ENCODE assay signal across 13 mouse cellular contexts in genomic region chr9:97813157-97813556, GRCm38 (mm10).
DNase-seq lines count a peak whose midpoint lies in the region; ATAC-seq and TF ChIP-seq lines count a peak whose summit lies in the region.
"Had no signal": no experiment of that assay in that cellular context is flagged by ENCODE, and none has a peak within 500 bp of the region (broad histone marks: within the 10 kb centered on the region; RNA-seq: fewer than 3 reads in every experiment).

No protein-coding gene starts in this region.

- no peak overlapping the region for H3K4me3 ChIP-seq in lung, embryonic 14.5 days (ENCODE audit: low read depth, low read length)
- H3K4me3 ChIP-seq in heart, adult 2 months: no peak overlapping the region
- no peak overlapping the region for H3K4me3 ChIP-seq in heart, embryonic 14.5 days (ENCODE audit: control insufficient read depth in 1 of 2, insufficient read depth in 1 of 2, low read depth in 1 of 2, low read length in 2 of 2)
- no peak overlapping the region for H3K4me3 ChIP-seq in hindbrain, embryonic 11.5 days (ENCODE audit: low read depth, low read length)
- no peak overlapping the region for H3K4me3 ChIP-seq in midbrain, embryonic 14.5 days (replicated peaks; ENCODE audit: low read depth, low read length)
- H3K4me3 ChIP-seq: embryonic facial prominence, embryonic 10.5 days; limb, embryonic 13.5 days; lung, embryonic 15.5 days had no signal

- H3K9me3 ChIP-seq in lung, embryonic 14.5 days (ENCODE audit: low read depth, low read length): no peaks in the 10 kb centered on the region
- no peaks in the 10 kb centered on the region for H3K9me3 ChIP-seq in heart, embryonic 14.5 days (ENCODE audit: control insufficient read depth, low read length)
- H3K9me3 ChIP-seq in hindbrain, embryonic 11.5 days (ENCODE audit: control insufficient read depth, low read length): no peaks in the 10 kb centered on the region
- no peaks in the 10 kb centered on the region for H3K9me3 ChIP-seq in midbrain, embryonic 14.5 days (ENCODE audit: control insufficient read depth, low read length)
- H3K9me3 ChIP-seq: embryonic facial prominence, embryonic 10.5 days; limb, embryonic 13.5 days; lung, embryonic 15.5 days had no signal

- no peak overlapping the region for H3K4me2 ChIP-seq in lung, embryonic 14.5 days
- H3K4me2 ChIP-seq in heart, embryonic 14.5 days (ENCODE audit: low read length): 0 out of 2 replicates have a peak overlapping the region, but pooled peaks have one; percentile 16
- H3K4me2 ChIP-seq in hindbrain, embryonic 11.5 days (replicated peaks; ENCODE audit: low read depth, low read length): no peak overlapping the region
- H3K4me2 ChIP-seq in midbrain, embryonic 14.5 days (ENCODE audit: low read length): no peak overlapping the region
- H3K4me2 ChIP-seq: limb, embryonic 13.5 days; lung, embryonic 15.5 days had no signal

- intact Hi-C loops in heart, adult 2 months (cut with DNase I): no loop called here

- no peak overlapping the region for H3K9ac ChIP-seq in lung, embryonic 14.5 days
- H3K9ac ChIP-seq in heart, adult 2 months (ENCODE audit: low read depth, low read length): no peak overlapping the region
- no peak overlapping the region for H3K9ac ChIP-seq in heart, embryonic 14.5 days (ENCODE audit: low read length)
- H3K9ac ChIP-seq in hindbrain, embryonic 11.5 days (ENCODE audit: low read depth, low read length): no peak overlapping the region
- H3K9ac ChIP-seq in midbrain, embryonic 14.5 days (replicated peaks; ENCODE audit: low read length): no peak overlapping the region
- H3K9ac ChIP-seq: limb, embryonic 13.5 days; lung, embryonic 15.5 days had no signal

- TF ChIP-seq CTCF in lung, embryonic 14.5 days (IDR thresholded peaks at IDR 0.05; ENCODE audit: low read depth): no peak
- TF ChIP-seq CTCF in heart, adult 2 months (IDR thresholded peaks at IDR 0.05): no peak

- no peaks in the 10 kb centered on the region for H3K79me2 ChIP-seq in heart, adult 2 months (replicated peaks; ENCODE audit: control insufficient read depth, insufficient read depth, low read length)

- 0 out of 2 replicates have a peak, but pooled peaks have one; percentile 53 for TF ChIP-seq EP300 in heart, adult 2 months (IDR thresholded peaks at IDR 0.05; ENCODE audit: insufficient read depth, low read depth, low read length)

- ATAC-seq in lung, embryonic 14.5 days (ENCODE audit: insufficient read depth): peak; percentile 31; the same call in 1 of the 2 replicates
- ATAC-seq in heart, embryonic 14.5 days (ENCODE audit: insufficient number of reproducible peaks, insufficient read depth, low FRiP score, low read depth): no peak
- ATAC-seq in hindbrain, embryonic 11.5 days (ENCODE audit: low FRiP score): no peak
- ATAC-seq in midbrain, embryonic 14.5 days (ENCODE audit: low FRiP score, low TSS enrichment): no peak

- no peaks in the 10 kb centered on the region for H3K4me1 ChIP-seq in lung, embryonic 14.5 days (ENCODE audit: insufficient read depth)
- H3K4me1 ChIP-seq in heart, adult 2 months (ENCODE audit: control insufficient read depth, insufficient read depth, low read length): peaks cover 4% of the 10 kb centered on the region; the same call in 1 of the 2 replicates
- H3K4me1 ChIP-seq in heart, embryonic 14.5 days (ENCODE audit: control insufficient read depth in 2 of 2, insufficient read depth in 2 of 2, low read length in 2 of 2): peaks cover 3 to 11% of the 10 kb centered on the region in 2 experiments
- H3K4me1 ChIP-seq in hindbrain, embryonic 11.5 days (replicated peaks; ENCODE audit: control insufficient read depth, insufficient read depth, low read length): no peaks in the 10 kb centered on the region
- no peaks in the 10 kb centered on the region for H3K4me1 ChIP-seq in midbrain, embryonic 14.5 days (ENCODE audit: control insufficient read depth, insufficient read depth, low read length)
- H3K4me1 ChIP-seq: embryonic facial prominence, embryonic 10.5 days had no signal

- WGBS in lung, embryonic 14.5 days: 30% methylated on average over 3 of the region's 3 CpGs
- 12% methylated on average over 3 of the region's 3 CpGs for WGBS in heart, adult 2 months
- 9% methylated on average over 3 of the region's 3 CpGs for WGBS in heart, embryonic 14.5 days
- 59% methylated on average over 3 of the region's 3 CpGs for WGBS in hindbrain, embryonic 11.5 days
- WGBS in midbrain, embryonic 14.5 days: 56% methylated on average over 3 of the region's 3 CpGs

- peak overlapping the region; percentile 10; the same call in 1 of the 2 replicates for H3K27ac ChIP-seq in lung, embryonic 14.5 days (ENCODE audit: low read depth)
- H3K27ac ChIP-seq in heart, adult 2 months: no peak overlapping the region
- H3K27ac ChIP-seq in heart, embryonic 14.5 days (replicated peaks in 1 of 2; ENCODE audit: control insufficient read depth in 1 of 2, insufficient read depth in 1 of 2, low read depth in 2 of 2, low read length in 2 of 2): no peak overlapping the region
- no peak overlapping the region for H3K27ac ChIP-seq in hindbrain, embryonic 11.5 days (ENCODE audit: low read depth, low read length)
- no peak overlapping the region for H3K27ac ChIP-seq in midbrain, embryonic 14.5 days (replicated peaks; ENCODE audit: low read depth, low read length)
- H3K27ac ChIP-seq: embryonic facial prominence, embryonic 10.5 days; limb, embryonic 13.5 days; lung, embryonic 15.5 days had no signal

- peak; percentile 21 for DNase-seq in lung, embryonic 14.5 days
- no peak for DNase-seq in lung, postnatal 10 days
- peak; percentile 22 to 31 for DNase-seq in heart, adult 2 months
- DNase-seq in kidney, postnatal 14 days: peak; percentile 31
- DNase-seq in hindbrain, embryonic 11.5 days (ENCODE audit: low spot score): no peak
- no peak for DNase-seq in midbrain, embryonic 14.5 days
- DNase-seq: cerebellum, adult 9-10 months; spleen, adult 18-20 months; thymus, adult 2 months had no signal

- TF ChIP-seq POLR2A in heart, adult 2 months (IDR thresholded peaks at IDR 0.05; ENCODE audit: insufficient read depth, low read depth, low read length): no peak

- H3K27me3 ChIP-seq in lung, embryonic 14.5 days (ENCODE audit: insufficient read depth, low read length): no peaks in the 10 kb centered on the region
- no peaks in the 10 kb centered on the region for H3K27me3 ChIP-seq in heart, adult 2 months (ENCODE audit: control insufficient read depth, insufficient read depth, low read length)
- H3K27me3 ChIP-seq in heart, embryonic 14.5 days (ENCODE audit: control insufficient read depth, insufficient read depth, low read length): no peaks in the 10 kb centered on the region
- no peaks in the 10 kb centered on the region for H3K27me3 ChIP-seq in hindbrain, embryonic 11.5 days (ENCODE audit: control insufficient read depth, insufficient read depth, low read length)
- no peaks in the 10 kb centered on the region for H3K27me3 ChIP-seq in midbrain, embryonic 14.5 days (ENCODE audit: control insufficient read depth, insufficient read depth, low read length)
- H3K27me3 ChIP-seq: limb, embryonic 13.5 days; lung, embryonic 15.5 days had no signal

- no peaks in the 10 kb centered on the region for H3K36me3 ChIP-seq in lung, embryonic 14.5 days (ENCODE audit: insufficient read depth)
- H3K36me3 ChIP-seq in heart, adult 2 months (ENCODE audit: control insufficient read depth, insufficient read depth, low read length): no peaks in the 10 kb centered on the region; the same call in none of the 2 replicates
- H3K36me3 ChIP-seq in heart, embryonic 14.5 days (ENCODE audit: control insufficient read depth, insufficient read depth, low read length): no peaks in the 10 kb centered on the region
- H3K36me3 ChIP-seq in hindbrain, embryonic 11.5 days (ENCODE audit: control insufficient read depth, insufficient read depth, low read length): no peaks in the 10 kb centered on the region
- no peaks in the 10 kb centered on the region for H3K36me3 ChIP-seq in midbrain, embryonic 14.5 days (ENCODE audit: control insufficient read depth, insufficient read depth, low read length)
- H3K36me3 ChIP-seq: embryonic facial prominence, embryonic 10.5 days; limb, embryonic 13.5 days; lung, embryonic 15.5 days had no signal

Comparison
In these comparisons a context has a peak if more than half of its experiments do, and no peak if none do; other contexts are left out.
1. DNase-seq: peak in lung, embryonic 14.5 days (single experiment), heart, adult 2 months (2 of 2) and kidney, postnatal 14 days (single experiment); none in lung, postnatal 10 days (single experiment), hindbrain, embryonic 11.5 days (single experiment) and midbrain, embryonic 14.5 days (single experiment).